Mouse (Mus musculus) liver, adult 2 months (tissue): Measurements from ENCODE around the gene Mfng.

Experiments used
- CTCF ChIP-seq: fragments of 200-500 bp; IDR thresholded peaks from 2 replicates; pipeline ENCODE4 v1.5.1; 2011; ENCODE audit warnings: low read depth, low read length, control low read depth
- POLR2A ChIP-seq: fragments of 200-500 bp; IDR thresholded peaks from 2 replicates; pipeline ENCODE4 v1.6.1; 2011; ENCODE audit warnings: low read length, control low read depth; ENCODE audit not compliant: insufficient read depth; ENCODE audit errors: extremely low read depth

DNA sequence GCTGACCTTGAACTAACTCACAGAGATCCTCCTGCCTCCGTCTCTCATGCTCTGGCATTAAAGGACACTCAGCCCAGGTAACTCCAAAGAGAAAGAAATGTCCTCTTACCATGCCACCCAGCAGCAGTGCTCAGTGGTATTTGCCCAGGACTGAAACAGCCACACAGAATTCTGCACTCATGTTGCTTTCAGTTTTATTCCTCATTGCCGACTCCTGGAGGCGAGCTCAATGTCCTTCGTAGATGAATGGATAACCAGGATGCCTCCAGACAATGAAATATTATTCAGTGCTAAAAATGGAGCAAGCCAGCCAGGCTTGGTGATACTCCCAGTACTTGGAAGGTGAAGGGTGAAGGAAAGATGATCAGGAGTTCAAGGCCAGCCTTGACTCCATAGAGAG is 40.3 kb upstream of the Mfng start:
- TF ChIP-seq POLR2A (no peak), CTCF (no peak)
